Mouse (Mus musculus) MEL (cell line): ENCODE measurements around the gene Ccdc12. TPM values are rescaled to one million over a fixed set of nuclear protein-coding genes. Genes with fewer than 3 reads are reported as not detected.

Source experiments
- DNase-seq: peaks from one replicate; pipeline ENCODE4 v3.0.0; 2011; ENCODE audit warnings: low read depth, low spot score
- H3K27ac ChIP-seq: 2 replicates; pipeline ENCODE4 v1.5.1; 2012; ENCODE audit warnings: low read depth, mild to moderate bottlenecking, control low read depth, low read length, moderate library complexity; ENCODE audit not compliant: control insufficient read depth
- H3K27me3 ChIP-seq, 2 experiments: fragments of 150-350 bp in 1 of 2; sonication (generic) in 1 of 2; 2 replicates each; pipeline ENCODE4 v1.6.1; 2012; ENCODE audit warnings: low read length in 2 of 2, mild to moderate bottlenecking in 2 of 2, improper control_type of control experiment in 1 of 2, moderate library complexity in 1 of 2; ENCODE audit not compliant: insufficient read depth in 2 of 2, control insufficient read depth in 1 of 2
- H3K36me3 ChIP-seq, 2 experiments: 2 replicates each; pipeline ENCODE4 v1.6.1; 2012 to 2014; ENCODE audit warnings: low read length in 2 of 2, improper control_type of control experiment in 1 of 2, inconsistent platforms in 1 of 2, mild to moderate bottlenecking in 1 of 2; ENCODE audit not compliant: insufficient read depth in 2 of 2, control insufficient read depth in 1 of 2
- H3K4me1 ChIP-seq, 2 experiments: fragments of 150-350 bp in 1 of 2; sonication (generic) in 1 of 2; 2 replicates each; pipeline ENCODE4 v1.6.1; 2012; ENCODE audit warnings: low read length in 2 of 2, improper control_type of control experiment in 1 of 2, mild to moderate bottlenecking in 1 of 2; ENCODE audit not compliant: insufficient read depth in 2 of 2, control insufficient read depth in 1 of 2
- H3K4me3 ChIP-seq, 2 experiments: fragments of 150-350 bp in 1 of 2; sonication (generic) in 1 of 2; 2 replicates each; pipeline ENCODE4 v1.5.1; 2012; ENCODE audit warnings: low read depth in 2 of 2, low read length in 2 of 2, mild to moderate bottlenecking in 2 of 2, moderate library complexity in 2 of 2, control low read depth in 1 of 2, improper control_type of control experiment in 1 of 2; ENCODE audit not compliant: control insufficient read depth in 1 of 2, insufficient read depth in 1 of 2
- H3K79me2 ChIP-seq: 2 replicates; pipeline ENCODE4 v1.6.1; 2012; ENCODE audit warnings: mild to moderate bottlenecking, low read length, moderate library complexity; ENCODE audit not compliant: control insufficient read depth, poor library complexity, insufficient read depth
- H3K9ac ChIP-seq: 2 replicates; pipeline ENCODE4 v1.6.1; 2012; ENCODE audit warnings: low read depth, mild to moderate bottlenecking, control low read depth, low read length, moderate library complexity; ENCODE audit not compliant: control insufficient read depth, poor library complexity, severe bottlenecking
- H3K9me3 ChIP-seq: fragments of 150-350 bp; sonication (generic); replicated peaks from 2 replicates; pipeline ENCODE4 v1.6.1; 2012; ENCODE audit warnings: mild to moderate bottlenecking, low read length, improper control_type of control experiment, moderate library complexity; ENCODE audit not compliant: insufficient read depth
- BHLHE40 ChIP-seq: IDR thresholded peaks from 2 replicates; pipeline ENCODE4 v1.6.1; 2012; ENCODE audit warnings: low read depth, mild to moderate bottlenecking, inconsistent platforms, low read length, improper control_type of control experiment, borderline replicate concordance
- CHD1 ChIP-seq: IDR thresholded peaks from 2 replicates; pipeline ENCODE4 v1.6.1; 2012; ENCODE audit warnings: low read depth, mild to moderate bottlenecking, inconsistent platforms, low read length, improper control_type of control experiment
- EP300 ChIP-seq, 2 experiments: IDR thresholded peaks; 2 replicates each; pipeline ENCODE4 v1.6.1; 2011; ENCODE audit warnings: improper control_type of control experiment in 2 of 2, low read length in 2 of 2, low read depth in 1 of 2, mild to moderate bottlenecking in 1 of 2
- ETS1 ChIP-seq: IDR thresholded peaks from 2 replicates; pipeline ENCODE4 v1.6.1; 2012; ENCODE audit warnings: low read depth, mild to moderate bottlenecking, inconsistent platforms, low read length, improper control_type of control experiment, moderate library complexity
- GATA1 ChIP-seq: IDR thresholded peaks from 2 replicates; pipeline ENCODE4 v1.6.1; 2011; ENCODE audit warnings: low read depth, low read length, improper control_type of control experiment
- MAFK ChIP-seq: IDR thresholded peaks from 2 replicates; pipeline ENCODE4 v1.6.1; 2011; ENCODE audit warnings: low read depth, mild to moderate bottlenecking, low read length, improper control_type of control experiment, borderline replicate concordance
- MAZ ChIP-seq: IDR thresholded peaks from 2 replicates; pipeline ENCODE4 v1.6.1; 2012; ENCODE audit warnings: low read depth, mild to moderate bottlenecking, inconsistent platforms, low read length, improper control_type of control experiment
- MYB ChIP-seq: IDR thresholded peaks from 2 replicates; pipeline ENCODE4 v1.6.1; 2011; ENCODE audit warnings: mild to moderate bottlenecking, low read depth, low read length, improper control_type of control experiment
- MYC ChIP-seq: IDR thresholded peaks from 2 replicates; pipeline ENCODE4 v1.6.1; 2011; ENCODE audit warnings: low read depth, mild to moderate bottlenecking, low read length, improper control_type of control experiment, moderate library complexity
- NRF1 ChIP-seq: IDR thresholded peaks from 2 replicates; pipeline ENCODE4 v1.6.1; 2014; ENCODE audit warnings: low read depth, mild to moderate bottlenecking, inconsistent platforms, low read length, improper control_type of control experiment, moderate library complexity; ENCODE audit not compliant: poor library complexity, insufficient read depth, severe bottlenecking
- POLR2AphosphoS2 ChIP-seq: IDR thresholded peaks from 2 replicates; pipeline ENCODE4 v1.6.1; 2011; ENCODE audit warnings: low read length, improper control_type of control experiment
- SIN3A ChIP-seq: IDR thresholded peaks from 2 replicates; pipeline ENCODE4 v1.6.1; 2012; ENCODE audit warnings: low read length, improper control_type of control experiment, inconsistent platforms
- SMC3 ChIP-seq: IDR thresholded peaks from 2 replicates; pipeline ENCODE4 v1.6.1; 2011; ENCODE audit warnings: low read depth, low read length, improper control_type of control experiment
- TBP ChIP-seq: IDR thresholded peaks from 2 replicates; pipeline ENCODE4 v1.8.0; 2011; ENCODE audit warnings: low read depth, low read length, improper control_type of control experiment
- USF2 ChIP-seq, 2 experiments: IDR thresholded peaks; 2 replicates each; pipeline ENCODE4 v1.6.1; 2011 to 2012; ENCODE audit warnings: improper control_type of control experiment in 2 of 2, low read length in 2 of 2, borderline replicate concordance in 1 of 2, inconsistent platforms in 1 of 2, low read depth in 1 of 2, mild to moderate bottlenecking in 1 of 2; ENCODE audit not compliant: insufficient read depth in 1 of 2
- ZC3H11A ChIP-seq: IDR thresholded peaks from 2 replicates; pipeline ENCODE4 v1.6.1; 2012; ENCODE audit warnings: low read depth, mild to moderate bottlenecking, inconsistent platforms, low read length, improper control_type of control experiment
- ZKSCAN1 ChIP-seq: IDR thresholded peaks from 2 replicates; pipeline ENCODE4 v1.6.1; 2012; ENCODE audit warnings: low read depth, mild to moderate bottlenecking, inconsistent platforms, low read length, improper control_type of control experiment, moderate library complexity
- ZNF384 ChIP-seq: IDR thresholded peaks from 2 replicates; pipeline ENCODE4 v1.6.1; 2012; ENCODE audit warnings: low read depth, mild to moderate bottlenecking, inconsistent platforms, low read length, improper control_type of control experiment
- polyA plus RNA-seq, 2 experiments: library from polyadenylated mRNA; stranded (reverse) in 1 of 2; unstranded in 1 of 2; fragments of >175 nt in 1 of 2; fragments of >200 nt in 1 of 2; gene quantifications; 2 replicates each; pipeline versions ENCODE4 v1.2.1 to v1.2.4; 2012; ENCODE audit warnings: low replicate concordance in 2 of 2, low read depth in 1 of 2; ENCODE audit not compliant: insufficient read length in 2 of 2, insufficient read depth in 1 of 2, missing spikeins in 1 of 2
- total RNA-seq: library from RNA; depleted of rRNA; stranded (reverse); fragments of 300-350 nt; gene quantifications from 2 replicates; pipeline ENCODE4 v1.2.3, GENCODE M21; 2012

Ccdc12 gene
- total and polyA plus RNA-seq, 3 experiments, result 112 to 129 TPM; not detected in 1

DNA sequence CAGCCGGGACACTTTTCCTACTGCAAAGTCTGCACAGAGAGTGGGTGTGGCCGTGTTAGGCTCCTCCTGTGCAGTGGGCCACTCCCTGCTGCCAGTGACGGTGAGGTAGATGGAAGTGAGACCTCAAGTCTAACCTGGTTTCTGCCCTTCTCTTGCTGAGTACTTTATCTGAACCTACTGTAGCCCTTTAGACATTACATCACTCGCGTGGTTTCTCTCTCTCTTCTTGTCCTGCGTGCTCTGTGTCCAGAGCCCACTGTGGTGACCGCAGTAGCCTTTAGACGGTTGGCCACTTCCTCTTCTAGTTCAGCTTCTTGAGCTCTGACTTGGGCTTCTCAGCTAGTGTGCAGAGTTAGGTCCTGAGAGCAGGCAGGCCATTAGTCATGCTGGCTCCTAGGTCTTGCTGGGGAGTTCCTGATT lies 20.2 kb downstream of the Ccdc12 start:
- Histone ChIP-seq H3K36me3 (peaks cover 0 to 2% of the 10 kb centered on the region in 2 experiments; a peak in 1 of 4 replicates), H3K9me3 (no peaks in the 10 kb centered on the region), H3K79me2 (peaks cover 1% of the 10 kb centered on the region; the same call in 1 of the 2 replicates), H3K9ac (no peak overlapping the region), H3K4me3 (no peak overlapping the region), H3K27me3 (no peaks in the 10 kb centered on the region), H3K27ac (0 out of 2 replicates have a peak overlapping the region, but pooled peaks have one; percentile 18), H3K4me1 (peaks cover 0 to 6% of the 10 kb centered on the region in 2 experiments; a peak in 2 of 4 replicates)
- DNase-seq, result peak; percentile 53
- TF ChIP-seq CHD1, result no peak
- TF ChIP-seq GATA1, result no peak
- no peak for TF ChIP-seq ZKSCAN1
- TF ChIP-seq TBP, result no peak
- no peak for TF ChIP-seq MYB
- no peak for TF ChIP-seq ETS1
- no peak for TF ChIP-seq ZC3H11A
- no peak for TF ChIP-seq MAZ
- TF ChIP-seq ZNF384, result no peak
- TF ChIP-seq POLR2AphosphoS2, result no peak
- TF ChIP-seq EP300 (IDR thresholded peaks at IDR 0.05; ENCODE audit: low read depth in 1 of 2, low read length in 2 of 2), result no peak

- TF ChIP-seq POLR2AphosphoS2, result no peak
- TF ChIP-seq SIN3A, result no peak
- no peak for TF ChIP-seq ZNF384
- TF ChIP-seq MAFK, result no peak
- no peak for TF ChIP-seq SMC3
- no peak for TF ChIP-seq CHD1
- TF ChIP-seq NRF1, result no peak
- no peak for TF ChIP-seq MYC
- no peak for TF ChIP-seq USF2 (IDR thresholded peaks at IDR 0.05; ENCODE audit: borderline replicate concordance in 1 of 2, insufficient read depth in 1 of 2, low read depth in 1 of 2, low read length in 2 of 2)
- no peak for TF ChIP-seq BHLHE40
- peaks cover 0 to 7% of the 10 kb centered on the region in 2 experiments; a peak in 2 of 4 replicates for H3K4me1 ChIP-seq
- peaks cover 6% of the 10 kb centered on the region; the same call in 1 of the 2 replicates for H3K79me2 ChIP-seq
- H3K4me3 ChIP-seq, result no peak overlapping the region
- H3K27ac ChIP-seq, result no peak overlapping the region
- H3K27me3 ChIP-seq, result no peaks in the 10 kb centered on the region
- DNase-seq, result no peak
- H3K9ac ChIP-seq, result no peak overlapping the region
- H3K9me3 ChIP-seq, result no peaks in the 10 kb centered on the region
- peaks cover 0 to 3% of the 10 kb centered on the region in 2 experiments; a peak in 1 of 4 replicates for H3K36me3 ChIP-seq
Observed at GRCm38 (mm10) chr9:110678886-110679285, 22.6 kb downstream of the Ccdc12 start.
